Mouse (Mus musculus) G1E (cell line): ENCODE measurements around the gene Grip1.

Experiments used
- CTCF ChIP-seq: IDR thresholded peaks from 2 replicates; pipeline ENCODE4 v1.5.1; 2012; ENCODE audit warnings: low read depth, low read length, inconsistent platforms, mixed read lengths
- GATA1 ChIP-seq: IDR thresholded peaks from 2 replicates; pipeline ENCODE4 v1.6.1; 2012; ENCODE audit warnings: borderline replicate concordance, low read length, inconsistent platforms, mixed read lengths

GRCm38 (mm10) chr10:119575780-119576179 is 122.2 kb downstream of the Grip1 start:
- no peak for TF ChIP-seq CTCF
- TF ChIP-seq GATA1 = no peak
